Mouse (Mus musculus): ENCODE data around the gene Gpc6.

The Gpc6 gene

GRCm38 (mm10) chr14:117296207-117296838 is 371.2 kb downstream of the Gpc6 start:
- DNase-seq (ENCODE audit: low read depth, low spot score), result no peak
- no peaks in the 10 kb centered on the region for H3K27me3 ChIP-seq (ENCODE audit: control insufficient read depth, insufficient read depth, low read length, poor library complexity, severe bottlenecking)
- H3K36me3 ChIP-seq (ENCODE audit: control insufficient read depth, insufficient read depth, low read length, poor library complexity, severe bottlenecking), result no peaks in the 10 kb centered on the region

GRCm38 (mm10) chr14:117301019-117301418 is 375.9 kb downstream of the Gpc6 start:
- Histone ChIP-seq H3K36me3 (ENCODE audit: control insufficient read depth, insufficient read depth, low read length, poor library complexity, severe bottlenecking) (no peaks in the 10 kb centered on the region), H3K27me3 (ENCODE audit: control insufficient read depth, insufficient read depth, low read length, poor library complexity, severe bottlenecking) (no peaks in the 10 kb centered on the region)
- DNase-seq (ENCODE audit: low read depth, low spot score), result no peak

- Histone ChIP-seq H3K36me3 (ENCODE audit: control insufficient read depth, insufficient read depth, low read length, poor library complexity, severe bottlenecking) (no peaks in the 10 kb centered on the region), H3K27me3 (ENCODE audit: control insufficient read depth, insufficient read depth, low read length, poor library complexity, severe bottlenecking) (no peaks in the 10 kb centered on the region)
- no peak for DNase-seq (ENCODE audit: low read depth, low spot score)
Measured at GRCm38 (mm10) chr14:117303901-117304722, 379.0 kb downstream of the Gpc6 start.

DNA sequence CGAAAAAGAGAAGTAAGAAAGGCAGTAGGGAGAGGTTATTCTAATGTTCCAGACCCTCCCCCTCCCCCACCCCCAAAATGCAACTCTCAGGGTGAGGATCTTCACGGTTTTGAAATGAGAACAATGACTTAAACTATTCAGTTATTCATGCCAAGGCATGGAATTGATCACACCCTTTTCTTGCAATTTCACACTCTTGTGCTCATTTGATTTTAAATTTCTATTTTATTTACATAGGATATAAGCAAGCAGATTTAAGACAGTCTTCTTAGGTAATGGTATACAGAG is 379.6 kb downstream of the Gpc6 start:
- no peak for DNase-seq (ENCODE audit: low read depth, low spot score)
- H3K27me3 ChIP-seq (ENCODE audit: control insufficient read depth, insufficient read depth, low read length, poor library complexity, severe bottlenecking), result no peaks in the 10 kb centered on the region
- no peaks in the 10 kb centered on the region for H3K36me3 ChIP-seq (ENCODE audit: control insufficient read depth, insufficient read depth, low read length, poor library complexity, severe bottlenecking)

- Histone ChIP-seq H3K27me3 (ENCODE audit: control insufficient read depth, insufficient read depth, low read length, poor library complexity, severe bottlenecking) (no peaks in the 10 kb centered on the region), H3K36me3 (ENCODE audit: control insufficient read depth, insufficient read depth, low read length, poor library complexity, severe bottlenecking) (no peaks in the 10 kb centered on the region)
- no peak for DNase-seq (ENCODE audit: low read depth, low spot score)
Measured at GRCm38 (mm10) chr14:117309997-117310520, 384.9 kb downstream of the Gpc6 start.

- no peaks in the 10 kb centered on the region for H3K36me3 ChIP-seq (ENCODE audit: control insufficient read depth, insufficient read depth, low read length, poor library complexity, severe bottlenecking)
- H3K27me3 ChIP-seq (ENCODE audit: control insufficient read depth, insufficient read depth, low read length, poor library complexity, severe bottlenecking), result no peaks in the 10 kb centered on the region
- DNase-seq (ENCODE audit: low read depth, low spot score), result no peak
Measured at GRCm38 (mm10) chr14:117324214-117324613, 399.1 kb downstream of the Gpc6 start.

DNA sequence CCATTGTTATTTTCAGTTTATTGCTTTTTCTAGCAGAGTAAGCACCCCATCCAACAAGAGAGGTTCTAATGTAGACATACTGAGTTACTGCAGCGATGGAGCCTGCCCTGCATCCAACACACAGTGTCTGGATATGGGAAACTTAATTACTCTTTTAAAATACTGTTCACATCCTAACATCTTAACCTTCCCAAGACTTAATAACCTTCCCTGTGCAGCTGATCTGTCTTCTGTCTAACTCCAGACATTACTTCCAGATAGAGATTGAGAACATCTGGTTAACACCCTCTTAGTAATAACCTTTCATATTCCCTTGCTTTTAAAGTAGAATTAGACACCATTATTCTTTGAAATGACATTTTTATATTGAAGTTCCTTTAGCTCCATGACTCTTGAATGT is 407.1 kb downstream of the Gpc6 start:
- Histone ChIP-seq H3K36me3 (ENCODE audit: control insufficient read depth, insufficient read depth, low read length, poor library complexity, severe bottlenecking) (no peaks in the 10 kb centered on the region), H3K27me3 (ENCODE audit: control insufficient read depth, insufficient read depth, low read length, poor library complexity, severe bottlenecking) (no peaks in the 10 kb centered on the region)
- no peak for DNase-seq (ENCODE audit: low read depth, low spot score)

DNA sequence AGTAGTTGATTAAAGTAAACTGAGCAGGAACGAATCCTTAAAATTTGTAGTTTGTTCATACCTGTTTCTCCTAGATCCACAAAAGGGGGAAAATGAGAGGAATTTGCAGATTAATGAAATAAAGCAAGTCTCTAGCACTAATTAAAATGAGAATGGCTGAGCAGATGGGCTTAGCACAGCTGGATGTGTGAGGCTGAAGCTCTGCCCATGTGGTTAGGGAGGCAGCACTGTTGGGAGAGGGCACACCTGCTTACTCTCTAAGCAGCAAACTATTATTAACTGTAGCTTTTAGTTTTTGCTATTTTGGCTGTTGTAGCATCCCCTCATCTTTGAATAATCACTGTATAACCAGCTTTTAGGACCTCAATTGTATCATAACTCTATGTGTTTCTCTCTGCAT is 412.2 kb downstream of the Gpc6 start:
- peaks cover 1% of the 10 kb centered on the region; the same call in 1 of the 2 replicates for H3K27me3 ChIP-seq (ENCODE audit: control insufficient read depth, insufficient read depth, low read length, poor library complexity, severe bottlenecking)
- H3K36me3 ChIP-seq (ENCODE audit: control insufficient read depth, insufficient read depth, low read length, poor library complexity, severe bottlenecking), result no peaks in the 10 kb centered on the region
- no peak for DNase-seq (ENCODE audit: low read depth, low spot score)

DNA sequence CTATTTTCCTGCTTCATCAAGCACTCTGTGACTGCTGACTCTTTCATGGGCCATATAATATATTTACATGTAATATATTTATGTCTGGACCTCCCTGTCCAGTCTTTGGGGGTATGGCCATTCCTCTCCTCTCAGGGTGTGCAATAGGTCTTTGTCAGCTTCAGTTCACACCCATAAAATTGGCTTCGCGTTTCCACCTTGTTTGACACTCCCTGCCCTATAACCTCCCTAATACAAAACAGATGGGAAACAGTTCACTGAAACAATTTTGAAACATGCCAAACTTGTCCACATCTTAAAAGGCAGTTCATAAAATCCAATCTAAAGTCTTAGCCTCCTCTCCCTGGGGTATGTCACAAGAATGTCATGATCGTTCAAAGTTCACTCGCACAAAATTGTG is 415.4 kb downstream of the Gpc6 start:
- Histone ChIP-seq H3K27me3 (ENCODE audit: control insufficient read depth, insufficient read depth, low read length, poor library complexity, severe bottlenecking) (peaks cover 1% of the 10 kb centered on the region; the same call in 1 of the 2 replicates), H3K36me3 (ENCODE audit: control insufficient read depth, insufficient read depth, low read length, poor library complexity, severe bottlenecking) (no peaks in the 10 kb centered on the region)
- DNase-seq (ENCODE audit: low read depth, low spot score), result no peak

DNA sequence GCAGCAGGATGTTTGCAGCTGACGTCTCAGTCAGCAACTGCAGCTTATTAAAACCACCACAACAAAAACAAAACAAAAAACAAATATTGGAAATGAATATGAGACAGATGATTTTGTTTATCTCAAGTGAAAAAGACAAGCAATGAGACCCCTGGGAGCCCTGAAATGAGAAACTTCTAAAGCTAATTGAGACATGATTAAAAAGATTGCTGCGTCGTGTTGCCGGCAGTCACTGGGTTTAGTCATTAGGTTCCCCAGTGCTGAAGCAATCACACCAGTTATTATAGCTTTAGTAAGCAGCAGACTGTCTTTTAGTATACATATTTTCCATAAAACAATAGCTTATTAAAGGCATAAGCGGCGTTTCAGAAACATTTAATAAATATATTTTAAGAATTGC is 419.4 kb downstream of the Gpc6 start:
- DNase-seq (ENCODE audit: low read depth, low spot score), result no peak
- peaks cover 1% of the 10 kb centered on the region; the same call in 1 of the 2 replicates for H3K27me3 ChIP-seq (ENCODE audit: control insufficient read depth, insufficient read depth, low read length, poor library complexity, severe bottlenecking)
- no peaks in the 10 kb centered on the region for H3K36me3 ChIP-seq (ENCODE audit: control insufficient read depth, insufficient read depth, low read length, poor library complexity, severe bottlenecking)

DNA sequence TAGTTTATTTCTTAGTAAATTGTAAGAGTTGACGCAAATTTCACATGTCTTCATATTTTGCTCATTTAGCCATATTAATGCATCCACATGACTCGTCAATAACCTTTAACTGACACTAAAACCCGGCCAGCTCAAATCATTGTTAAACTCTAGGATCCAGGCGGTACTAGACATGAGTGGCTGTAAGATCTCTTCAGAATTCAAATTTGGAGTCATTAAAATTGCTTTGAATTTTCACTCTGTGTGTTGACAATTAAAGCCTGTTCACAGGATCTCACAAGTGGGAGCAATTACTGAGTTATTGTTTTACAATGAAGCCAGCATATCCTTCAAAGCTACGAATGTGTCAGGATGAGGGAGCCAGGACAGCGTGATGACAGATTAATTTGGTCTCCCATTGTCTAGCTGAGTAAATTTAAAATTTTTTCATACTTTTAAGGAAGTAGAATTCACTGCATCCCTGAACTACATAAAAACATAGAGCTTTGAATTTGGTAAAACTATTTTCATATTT is 421.3 kb downstream of the Gpc6 start:
- Histone ChIP-seq H3K36me3 (ENCODE audit: control insufficient read depth, insufficient read depth, low read length, poor library complexity, severe bottlenecking) (no peaks in the 10 kb centered on the region), H3K27me3 (ENCODE audit: control insufficient read depth, insufficient read depth, low read length, poor library complexity, severe bottlenecking) (peaks cover 1% of the 10 kb centered on the region; the same call in 1 of the 2 replicates)
- DNase-seq (ENCODE audit: low read depth, low spot score), result no peak

GRCm38 (mm10) chr14:117351296-117351695 is 426.2 kb downstream of the Gpc6 start:
- DNase-seq (ENCODE audit: low read depth, low spot score), result no peak
- H3K27me3 ChIP-seq (ENCODE audit: control insufficient read depth, insufficient read depth, low read length, poor library complexity, severe bottlenecking), result no peaks in the 10 kb centered on the region
- H3K36me3 ChIP-seq (ENCODE audit: control insufficient read depth, insufficient read depth, low read length, poor library complexity, severe bottlenecking), result no peaks in the 10 kb centered on the region

GRCm38 (mm10) chr14:117361155-117361964 is 436.2 kb downstream of the Gpc6 start:
- H3K27me3 ChIP-seq (ENCODE audit: control insufficient read depth, insufficient read depth, low read length, poor library complexity, severe bottlenecking), result no peaks in the 10 kb centered on the region
- DNase-seq (ENCODE audit: low read depth, low spot score), result no peak
- no peaks in the 10 kb centered on the region for H3K36me3 ChIP-seq (ENCODE audit: control insufficient read depth, insufficient read depth, low read length, poor library complexity, severe bottlenecking)

- no peak for DNase-seq (ENCODE audit: low read depth, low spot score)
- H3K27me3 ChIP-seq (ENCODE audit: control insufficient read depth, insufficient read depth, low read length, poor library complexity, severe bottlenecking), result no peaks in the 10 kb centered on the region
- no peaks in the 10 kb centered on the region for H3K36me3 ChIP-seq (ENCODE audit: control insufficient read depth, insufficient read depth, low read length, poor library complexity, severe bottlenecking)
Measured at GRCm38 (mm10) chr14:117361965-117362309, 436.8 kb downstream of the Gpc6 start.

Data from splenic B cell, adult 2 months (primary cell).